Mouse (Mus musculus): ENCODE results near the gene Dnah2.

Gene Dnah2

DNA sequence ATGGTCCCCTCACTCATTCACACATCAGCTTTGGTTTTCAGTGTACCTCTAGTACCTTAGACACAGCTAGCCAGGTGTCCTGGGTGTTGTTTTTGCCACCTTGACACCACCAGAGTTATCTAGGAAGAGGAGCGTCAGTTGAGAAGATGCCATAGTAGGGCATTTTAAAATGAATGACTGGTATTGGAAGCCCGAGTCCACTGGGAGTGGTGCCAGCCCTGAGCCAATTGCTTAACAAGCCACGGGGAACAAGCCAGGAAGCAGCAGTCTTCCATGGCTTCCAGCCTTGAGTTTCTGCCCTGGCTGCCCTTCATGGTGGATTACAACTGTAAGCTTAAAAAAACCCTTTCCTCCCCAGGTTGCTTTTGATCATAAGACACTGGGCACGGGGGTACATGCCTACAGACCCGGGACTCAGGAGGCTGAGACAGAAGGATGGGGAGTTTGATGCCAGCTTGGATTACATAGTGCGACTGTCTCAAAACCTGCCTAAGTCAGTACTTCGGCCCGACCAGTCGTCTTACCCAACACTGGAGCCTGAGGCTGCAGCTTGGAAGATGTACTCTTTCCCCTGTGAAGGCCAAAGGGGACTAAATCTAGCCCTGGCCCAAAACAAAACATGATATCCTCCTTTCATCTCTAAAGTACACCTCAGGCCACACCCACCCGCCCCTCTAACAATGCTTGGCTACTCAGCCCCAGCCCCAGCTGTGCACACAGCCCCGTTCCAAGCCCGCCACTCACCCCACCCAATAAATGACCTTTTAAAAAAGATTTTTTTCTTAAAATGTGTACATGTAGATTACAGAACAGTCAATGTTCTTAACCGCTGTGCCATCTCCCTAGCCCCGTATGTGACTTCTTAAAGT, 159.1 kb downstream of the Dnah2 start:
- DNase-seq (ENCODE audit: low spot score) = no peak

DNA sequence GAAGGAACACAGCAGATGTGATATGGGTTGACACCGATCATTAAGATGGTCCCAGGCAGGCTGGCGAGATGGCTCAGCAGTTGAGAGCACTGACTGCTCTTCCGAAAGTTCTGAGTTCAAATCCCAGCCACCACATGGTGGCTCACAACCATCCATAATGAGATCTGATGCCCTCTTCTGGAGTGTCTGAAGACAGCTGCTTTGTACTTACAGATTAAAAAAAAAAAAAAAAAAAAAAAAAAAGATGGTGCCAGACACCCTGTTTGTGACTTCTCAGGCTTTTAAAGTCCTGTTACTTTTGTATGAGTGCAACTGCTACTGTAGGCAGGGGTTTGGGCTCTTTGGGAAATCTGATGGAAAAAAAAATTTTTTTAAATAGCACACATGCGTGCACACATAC, 160.2 kb downstream of the Dnah2 start:
- DNase-seq (ENCODE audit: low spot score) = no peak

DNA sequence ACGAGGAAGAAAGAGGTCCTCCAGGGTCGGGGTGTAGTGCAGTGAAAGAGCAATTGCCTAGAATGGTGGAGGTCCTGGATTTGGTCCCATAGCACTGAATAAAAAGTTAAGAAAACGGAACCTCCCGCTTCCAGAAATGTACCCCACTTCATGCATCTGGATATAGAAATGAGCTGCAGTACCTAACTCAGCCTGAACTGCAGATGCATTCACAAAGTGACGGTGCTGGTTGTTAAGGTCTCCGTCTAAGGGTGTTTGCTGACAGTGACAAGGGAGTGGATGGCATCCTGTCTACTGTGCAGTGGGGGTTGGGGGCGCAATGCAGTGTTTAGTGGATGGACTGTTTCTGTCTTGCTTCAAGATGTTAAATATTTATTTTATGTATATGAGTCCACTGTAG, 162.2 kb downstream of the Dnah2 start:
- no peak for DNase-seq (ENCODE audit: low spot score)

DNA sequence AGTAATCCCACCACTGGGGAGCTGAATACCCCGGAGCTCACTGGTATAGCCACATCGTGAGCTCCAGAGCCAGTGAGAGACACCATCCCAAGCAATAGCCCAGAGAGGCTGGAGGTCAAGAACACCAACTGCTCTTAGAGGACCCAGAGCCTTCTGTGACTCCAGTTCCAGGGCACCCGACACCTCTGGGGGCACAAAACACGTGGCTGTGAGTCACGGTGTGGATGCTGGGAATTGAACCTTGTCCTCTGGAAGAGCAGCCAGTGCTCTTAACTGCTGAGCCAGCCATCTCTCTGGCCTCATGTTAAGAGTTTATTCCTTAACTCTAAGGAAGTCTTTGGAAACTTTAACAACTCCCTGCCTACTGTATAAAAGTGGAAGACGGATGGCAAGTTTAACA, 163.9 kb downstream of the Dnah2 start:
- no peak for DNase-seq (ENCODE audit: low spot score)

DNA sequence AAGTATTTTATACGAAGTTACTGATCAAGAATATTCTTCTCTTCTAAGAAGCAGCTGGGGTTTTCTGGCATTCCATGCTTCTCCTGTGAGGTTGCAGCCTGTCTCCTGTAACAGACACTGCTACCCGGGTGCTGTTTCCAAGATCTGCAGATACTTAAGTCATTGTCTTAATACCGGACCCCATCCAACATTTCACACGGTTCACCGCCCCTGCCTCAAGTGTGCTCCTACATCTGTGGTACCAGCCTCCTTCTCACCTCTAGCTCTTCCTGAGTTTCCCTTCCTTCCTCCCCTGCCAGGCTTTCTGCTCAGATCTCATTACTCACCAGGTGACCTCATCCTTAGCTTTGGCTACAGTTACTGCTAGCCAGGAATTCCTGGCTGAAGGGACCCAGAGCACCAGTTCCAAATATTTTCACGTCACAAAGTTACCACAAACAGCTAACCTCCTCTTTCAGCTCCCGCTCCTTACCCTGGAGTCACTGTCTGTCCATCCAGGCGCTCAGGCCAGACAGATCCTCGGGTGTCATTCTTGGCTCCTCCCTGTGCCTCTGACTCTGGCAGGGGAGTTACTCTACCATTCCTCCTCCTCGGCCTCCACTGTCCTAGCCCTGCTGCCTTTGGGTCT, 166.3 kb downstream of the Dnah2 start:
- DNase-seq (ENCODE audit: low spot score) = no peak

DNA sequence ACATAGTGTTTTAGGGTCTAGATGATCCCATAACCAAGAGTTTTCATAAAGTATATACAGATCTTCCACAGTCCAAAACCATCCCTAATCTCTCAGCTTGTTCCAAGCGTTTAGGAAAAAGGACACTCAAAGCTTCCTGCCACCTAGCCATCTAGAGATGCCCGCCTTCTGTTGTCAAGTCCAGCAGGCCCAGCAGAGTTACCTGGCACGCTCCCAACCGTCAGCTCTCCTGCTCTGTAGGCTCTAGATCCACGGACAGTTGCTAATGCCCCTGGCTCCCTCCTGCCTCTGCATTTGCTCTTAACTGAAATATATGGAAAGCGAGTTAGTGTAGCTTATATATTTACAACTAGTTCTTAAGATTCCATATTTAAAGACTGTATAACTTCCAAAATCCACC, 167.6 kb downstream of the Dnah2 start:
- DNase-seq (ENCODE audit: low spot score) = no peak

DNA sequence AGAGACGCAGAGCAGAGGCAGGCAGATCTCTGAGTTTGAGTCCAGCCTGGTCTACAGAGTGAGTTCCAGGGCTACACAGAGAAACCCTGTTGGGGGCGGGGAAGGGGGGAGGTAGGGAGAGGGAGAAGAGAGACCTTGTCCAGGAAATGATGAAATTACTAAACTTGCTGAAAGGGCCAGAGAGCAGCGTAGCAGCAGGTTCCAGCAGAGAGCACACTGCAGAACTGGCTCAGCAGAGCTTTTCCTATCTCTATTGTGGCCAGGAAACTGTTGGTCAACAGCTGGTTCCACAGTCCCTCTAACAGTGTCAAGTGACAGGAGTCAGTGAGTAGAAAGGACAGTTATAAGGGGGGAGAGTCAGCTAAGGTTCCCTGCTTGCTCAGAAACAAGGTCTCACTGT, 169.3 kb downstream of the Dnah2 start:
- DNase-seq (ENCODE audit: low spot score) = no peak

DNA sequence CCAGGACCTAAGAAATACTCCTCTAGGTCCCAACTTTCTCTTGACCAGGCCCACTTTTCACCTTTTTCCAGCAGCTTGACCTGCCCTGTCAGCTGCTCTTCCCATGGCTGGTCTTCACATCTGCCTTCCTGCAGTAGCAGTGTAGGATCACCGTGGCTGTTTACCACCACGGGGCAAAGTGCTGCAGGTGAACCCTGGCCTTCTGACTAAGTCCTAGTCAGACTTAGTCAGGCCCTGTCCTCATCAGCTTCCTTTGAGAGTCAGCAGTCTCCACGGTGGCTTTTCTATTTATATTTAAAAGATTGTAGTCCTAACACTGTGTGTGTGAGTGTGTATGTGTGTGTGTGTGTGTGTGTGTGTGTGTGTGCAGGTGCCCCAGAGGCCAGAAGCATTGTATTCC, 171.1 kb downstream of the Dnah2 start:
- no peak for DNase-seq (ENCODE audit: low spot score)

DNA sequence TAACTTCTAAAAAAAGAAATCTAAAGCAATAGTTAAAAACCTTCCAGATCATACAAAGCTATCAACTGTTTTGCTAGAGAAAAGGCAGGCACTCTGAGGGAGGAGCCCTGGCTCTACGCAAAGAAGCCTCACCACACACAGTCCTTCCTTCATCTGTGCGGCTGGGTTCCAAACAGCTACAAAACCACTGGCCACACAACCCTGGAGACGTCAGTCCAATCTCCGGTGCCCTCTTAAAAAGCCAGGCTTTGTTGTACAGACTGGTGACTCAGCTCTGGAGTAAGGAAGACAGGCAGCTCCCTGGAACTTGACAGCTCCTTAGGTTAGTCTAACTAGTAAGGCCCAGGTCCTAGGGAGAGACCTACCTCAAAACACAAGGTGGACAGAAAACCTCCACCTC, 173.3 kb downstream of the Dnah2 start:
- DNase-seq (ENCODE audit: low spot score) = no peak

DNA sequence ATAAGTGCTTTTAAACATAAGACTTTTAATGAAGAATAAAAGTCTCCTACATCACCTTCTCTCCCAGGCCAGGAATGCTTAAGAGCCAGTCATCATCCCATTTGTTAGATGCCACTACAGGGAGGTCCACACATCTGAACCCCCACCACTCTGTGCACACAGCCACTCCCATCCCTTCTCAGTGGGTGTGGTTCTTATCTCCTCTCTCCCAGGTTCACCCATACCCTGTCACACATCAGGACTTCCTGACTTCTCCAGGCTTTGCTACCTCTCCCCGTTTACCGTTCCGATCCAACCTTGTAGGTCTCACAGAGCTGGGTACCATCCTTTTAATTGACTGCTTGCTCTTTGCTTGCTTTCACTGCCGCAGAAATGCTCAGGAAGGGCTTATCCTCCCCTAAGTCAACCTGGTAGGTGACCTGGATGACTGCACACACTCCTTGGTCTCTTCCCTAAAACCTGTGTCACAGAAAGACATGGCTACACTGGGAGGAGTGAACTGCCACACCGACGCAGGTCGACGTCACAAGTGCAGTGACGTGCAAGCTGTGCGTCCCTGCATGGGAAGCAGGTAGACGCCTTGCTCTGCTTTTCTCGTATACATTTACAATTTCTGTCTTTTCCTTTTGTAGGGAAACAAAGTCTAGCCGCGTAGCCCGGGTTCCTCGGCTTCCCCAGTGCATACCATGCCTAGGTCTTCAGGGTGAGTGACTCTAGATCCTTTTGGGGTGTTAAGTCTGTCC, 175.5 kb downstream of the Dnah2 start:
- DNase-seq (ENCODE audit: low spot score) = no peak

DNA sequence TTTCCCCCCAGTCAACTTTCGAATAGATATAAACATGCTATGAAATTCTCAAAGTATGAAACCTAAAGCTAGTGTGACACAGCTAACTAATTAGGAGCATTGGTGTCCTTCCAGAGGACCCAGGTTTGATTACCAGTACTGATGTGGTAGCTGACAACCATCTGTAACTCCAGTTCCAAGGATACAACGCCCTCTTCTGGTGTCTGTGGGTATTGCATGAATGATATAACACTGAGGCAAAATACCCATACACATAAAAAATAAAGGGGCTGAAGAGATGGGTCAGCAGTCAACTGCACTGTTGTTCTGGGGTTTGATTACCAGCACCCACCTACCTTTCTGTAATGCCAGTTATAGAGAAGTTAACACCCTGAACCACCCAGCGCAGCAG, 176.1 kb downstream of the Dnah2 start:
- DNase-seq (ENCODE audit: low spot score) = no peak

DNA sequence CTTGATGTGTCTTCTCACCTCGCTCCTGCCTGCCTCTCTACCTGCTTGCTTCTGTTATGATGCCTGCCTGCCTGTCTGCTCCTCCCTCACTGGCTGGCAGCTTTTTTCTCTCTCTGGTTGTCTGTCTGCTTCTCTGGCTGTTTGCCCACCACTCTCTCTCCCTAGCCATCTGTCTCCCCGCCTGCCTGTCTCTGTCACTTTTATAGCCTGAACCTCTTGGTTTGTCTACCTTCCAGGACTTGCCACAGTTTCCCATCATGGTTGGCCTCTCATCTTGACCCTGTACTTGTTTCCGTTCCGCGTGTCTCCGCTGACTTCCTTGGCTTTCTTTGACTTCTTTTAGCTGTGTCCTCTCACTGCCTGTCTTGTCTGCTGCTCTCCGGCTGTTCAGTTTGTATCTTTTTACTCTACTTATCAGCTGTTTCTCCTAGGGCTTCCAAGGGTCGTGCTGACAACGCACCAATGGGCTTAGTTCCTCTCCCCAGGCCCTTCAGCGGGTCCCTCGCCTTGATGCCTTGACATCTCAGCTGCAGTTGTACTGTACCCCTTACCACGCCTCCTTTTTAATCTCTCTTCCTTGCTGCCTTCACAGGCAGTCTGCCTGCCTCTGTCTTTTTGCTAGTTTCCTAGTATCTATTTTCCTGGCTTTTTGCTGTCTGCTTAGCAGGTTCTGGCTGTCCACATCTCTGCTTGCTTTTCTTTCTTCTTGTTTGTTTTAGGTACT, 176.7 kb downstream of the Dnah2 start:
- DNase-seq (ENCODE audit: low spot score) = no peak

DNA sequence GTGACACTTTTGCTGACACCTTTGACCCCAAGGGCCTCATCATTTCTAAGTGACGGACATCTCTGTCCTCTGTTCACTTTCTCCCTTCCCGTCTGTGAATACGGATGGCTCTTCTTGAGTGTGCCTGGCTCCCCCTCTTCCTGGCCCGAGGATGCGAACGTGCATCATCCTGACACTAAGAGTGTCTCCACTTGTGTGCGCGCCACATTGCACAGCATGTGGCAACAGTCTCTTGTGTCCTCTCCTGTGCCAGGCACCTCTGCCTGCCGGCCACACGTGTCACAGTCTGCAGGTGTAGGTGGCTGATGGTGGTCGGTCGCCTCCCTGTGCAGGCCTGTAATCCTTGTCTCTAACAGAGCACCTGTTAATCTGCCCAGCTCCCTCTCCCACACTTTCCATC, 177.3 kb downstream of the Dnah2 start:
- no peak for DNase-seq (ENCODE audit: low spot score)

DNA sequence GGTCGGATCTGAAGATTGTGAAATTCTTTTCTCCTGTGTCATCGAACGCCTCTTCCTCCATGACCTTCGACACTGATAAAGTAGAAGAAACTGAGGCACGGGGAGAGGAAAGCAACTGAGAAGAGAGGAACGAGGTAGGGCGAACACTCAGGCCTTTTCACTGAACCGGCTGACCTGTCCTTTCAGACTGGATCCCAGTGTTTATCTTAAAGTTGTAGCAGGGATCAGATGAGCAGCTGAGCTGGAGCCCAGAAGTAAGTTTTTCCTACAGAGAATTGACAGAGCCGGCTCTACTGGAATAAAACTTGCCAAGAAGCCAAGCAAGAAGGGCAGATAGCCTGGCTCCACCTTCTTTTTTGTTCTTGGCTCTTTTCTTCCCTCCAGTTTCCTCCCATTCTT, 178.1 kb downstream of the Dnah2 start:
- no peak for DNase-seq (ENCODE audit: low spot score)
